Mouse (Mus musculus): ENCODE measurements at regions not wholly inside any gene's neighbourhood (a gene's known extent, or its start where the extent isn't known, plus 50 kb on each side); places are given as distances from the start of the nearest gene placed in this dataset.

DNA sequence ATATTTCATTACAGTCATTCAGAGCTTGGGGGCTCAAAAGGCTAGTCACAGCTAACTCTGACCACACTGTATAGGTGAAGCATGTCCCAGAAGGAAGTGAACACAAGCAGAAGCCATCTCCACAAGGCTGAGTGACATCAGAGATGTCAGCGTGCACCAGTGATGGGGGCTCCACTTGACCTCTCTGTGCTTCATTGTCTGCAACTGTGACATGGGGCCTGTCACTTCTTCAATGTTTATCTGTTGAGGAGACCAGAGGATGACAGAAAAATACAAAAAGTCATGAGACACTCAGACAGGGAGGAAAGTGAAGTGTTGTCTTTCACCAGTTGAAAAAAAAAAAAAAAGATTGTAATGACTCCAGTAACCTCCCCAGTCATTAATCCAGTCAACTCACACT is 632.4 kb upstream of the Cdh5 start:
- TF ChIP-seq CTCF (IDR thresholded peaks at IDR 0.05; ENCODE audit: borderline replicate concordance, insufficient read depth, low read length) (no peak), POLR2A (IDR thresholded peaks at IDR 0.05; ENCODE audit: low read depth, low read length) (no peak)
